Mouse (Mus musculus) intestine, embryonic 16.5 days (tissue): Measurements from ENCODE around the gene Gm49387. TPM values are rescaled to one million over a fixed set of nuclear protein-coding genes. Genes with fewer than 3 reads are reported as not detected.
"Not testable (repeated sequence)": the region's sequence is repeated elsewhere in the genome, so short reads cannot be mapped to it uniquely, and the experiment has no call there.

Experiments used
- ATAC-seq: fragments of 200-750 bp; cut with Nextera tagmentation; 2 replicates; pipeline ENCODE4 v1.8.0; 2017; ENCODE audit warnings: moderate TSS enrichment, moderate library complexity
- H3K27ac ChIP-seq: fragments of 300-500 bp; sonication (generic); 2 replicates; pipeline ENCODE4 v1.5.1; 2014; ENCODE audit warnings: mild to moderate bottlenecking, low read length
- H3K27me3 ChIP-seq: fragments of 300-500 bp; sonication (generic); replicated peaks from 2 replicates; pipeline ENCODE4 v1.6.1; 2014; ENCODE audit warnings: low read length, control low read depth, mixed read lengths; ENCODE audit not compliant: control insufficient read depth, insufficient read depth
- H3K36me3 ChIP-seq: fragments of 300-500 bp; sonication (generic); 2 replicates; pipeline ENCODE4 v1.6.1; 2014; ENCODE audit warnings: low read length, control low read depth; ENCODE audit not compliant: control insufficient read depth, insufficient read depth
- H3K4me1 ChIP-seq: fragments of 300-500 bp; sonication (generic); 2 replicates; pipeline ENCODE4 v1.6.1; 2014; ENCODE audit warnings: low read length, control low read depth, mixed read lengths; ENCODE audit not compliant: control insufficient read depth, insufficient read depth
- H3K4me2 ChIP-seq: fragments of 300-500 bp; sonication (generic); 2 replicates; pipeline ENCODE4 v1.6.1; 2014; ENCODE audit warnings: low read depth, low read length, control low read depth
- H3K4me3 ChIP-seq: fragments of 300-500 bp; sonication (generic); 2 replicates; pipeline ENCODE4 v1.5.1; 2014; ENCODE audit warnings: mild to moderate bottlenecking, low read length
- H3K9ac ChIP-seq: fragments of 300-500 bp; sonication (generic); 2 replicates; pipeline ENCODE4 v1.6.1; 2014; ENCODE audit warnings: low read depth, low read length
- H3K9me3 ChIP-seq: fragments of 300-500 bp; sonication (generic); 2 replicates; pipeline ENCODE4 v1.6.1; 2016; ENCODE audit warnings: low read length, control low read depth; ENCODE audit not compliant: control insufficient read depth
- WGBS: fragments of 180-500 bp; shearing (Covaris S2); extraction: QIAGEN DNeasy Blood & Tissue Kit; methylation state at CpG from one replicate; pipeline ENCODE4 v1.1.7; 2014; 5-methylcytosine and 5-hydroxymethylcytosine counted together
- polyA plus RNA-seq: library from polyadenylated mRNA; unstranded; fragments of >200 nt; fragmentation: Nextera tagmentation; extraction: Ambion mirVana; gene quantifications from 2 replicates; pipeline ENCODE4 v1.2.1, GENCODE M21; 2015

Gene Gm49387
- polyA plus RNA-seq, 1 experiment from 2014 or later = 4.3 TPM

DNA sequence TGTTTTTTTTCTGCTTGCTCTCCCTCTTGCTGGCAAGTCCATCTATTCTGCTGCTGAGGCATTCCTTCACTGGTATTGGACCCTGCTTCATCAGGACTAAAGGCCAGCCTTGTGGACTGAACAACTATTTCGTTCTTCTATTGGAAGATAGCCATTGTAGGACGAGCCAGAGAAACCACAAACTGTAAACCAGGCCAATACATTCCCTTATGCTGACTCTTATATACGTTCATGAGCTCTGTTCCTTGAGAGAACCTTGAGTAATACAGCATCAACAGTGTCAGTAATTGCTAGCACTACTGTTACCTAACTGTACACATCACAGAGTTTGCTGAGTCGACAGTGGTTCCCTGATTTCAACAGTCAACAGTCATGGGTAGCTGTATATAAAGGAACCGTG is 27.0 kb downstream of the Gm49387 start:
- no peak for ATAC-seq
- Histone ChIP-seq H3K9me3 (no peaks in the 10 kb centered on the region), H3K9ac (no peak overlapping the region), H3K4me1 (no peaks in the 10 kb centered on the region), H3K27me3 (no peaks in the 10 kb centered on the region), H3K36me3 (no peaks in the 10 kb centered on the region), H3K4me2 (no peak overlapping the region), H3K27ac (no peak overlapping the region), H3K4me3 (no peak overlapping the region)
- WGBS = 83% methylated on average over 5 of the region's 5 CpGs

DNA sequence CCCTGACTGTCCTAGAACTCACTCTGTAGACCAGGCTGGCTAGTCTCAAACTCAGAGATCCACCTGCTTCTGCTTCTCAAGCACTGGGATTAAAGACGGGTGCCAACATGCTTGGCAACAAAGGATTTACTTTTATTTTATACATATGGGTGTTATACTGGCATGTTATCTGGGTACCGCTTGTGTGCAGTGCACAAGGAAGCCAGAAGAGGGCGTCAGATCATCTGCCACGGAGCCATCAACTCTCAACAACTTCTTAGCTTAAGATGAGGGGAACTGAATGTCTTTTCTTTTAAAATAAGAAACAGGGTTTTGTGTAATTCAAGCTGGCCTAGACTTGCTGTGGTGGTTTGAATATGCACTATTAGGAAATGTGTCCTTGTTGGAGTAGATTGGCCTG is 28.7 kb downstream of the Gm49387 start:
- Histone ChIP-seq H3K9me3 (no peaks in the 10 kb centered on the region), H3K27me3 (no peaks in the 10 kb centered on the region), H3K4me2 (no peak overlapping the region), H3K4me1 (no peaks in the 10 kb centered on the region), H3K27ac (no peak overlapping the region), H3K36me3 (no peaks in the 10 kb centered on the region), H3K4me3 (no peak overlapping the region), H3K9ac (no peak overlapping the region)
- 73% methylated on average over 4 of the region's 4 CpGs for WGBS
- no peak for ATAC-seq

DNA sequence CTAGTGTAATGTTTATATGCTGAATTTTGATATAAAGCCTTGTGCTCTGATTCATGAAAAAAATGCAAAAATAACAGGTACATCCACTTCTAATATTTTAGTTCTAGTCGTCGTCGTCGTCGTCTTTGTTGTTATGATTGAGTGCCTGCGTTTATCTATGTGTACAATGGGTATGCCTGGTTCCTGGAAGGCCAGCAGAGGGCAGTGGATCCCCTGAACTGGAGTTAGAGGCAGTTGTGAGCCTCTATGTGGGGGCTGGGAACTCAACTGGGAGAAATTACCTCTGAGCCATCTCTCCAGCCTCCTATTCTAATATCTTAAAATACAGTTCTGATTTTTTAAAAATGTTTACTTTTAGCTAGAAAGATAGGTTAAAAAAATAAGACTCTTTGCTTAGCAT is 35.2 kb downstream of the Gm49387 start:
- Histone ChIP-seq H3K27ac (no peak overlapping the region), H3K9ac (no peak overlapping the region), H3K4me2 (no peak overlapping the region), H3K4me1 (no peaks in the 10 kb centered on the region), H3K36me3 (no peaks in the 10 kb centered on the region), H3K9me3 (no peaks in the 10 kb centered on the region), H3K27me3 (no peaks in the 10 kb centered on the region), H3K4me3 (no peak overlapping the region)
- WGBS = 51% methylated on average over 6 of the region's 6 CpGs
- ATAC-seq = no peak

DNA sequence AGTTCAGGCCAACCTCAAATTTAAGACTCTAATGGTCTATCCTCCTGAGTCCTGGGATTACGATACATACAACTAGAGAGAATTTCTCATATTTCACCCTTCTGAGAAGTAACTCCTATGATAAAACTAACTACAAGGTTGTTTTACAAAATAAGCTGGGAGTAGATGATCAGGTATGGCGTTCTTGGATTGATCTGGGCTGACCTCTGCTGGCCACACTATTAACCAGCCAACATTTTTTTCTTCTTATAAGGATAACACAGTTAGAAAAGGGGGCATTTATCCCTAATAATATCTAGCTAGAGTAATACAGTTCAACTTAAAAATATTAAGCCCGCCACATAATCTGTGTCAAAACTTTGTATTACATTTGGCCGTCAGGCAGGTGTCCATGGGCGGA is 35.8 kb downstream of the Gm49387 start:
- no peak overlapping the region for H3K9ac ChIP-seq
- H3K9me3 ChIP-seq = no peaks in the 10 kb centered on the region
- no peak overlapping the region for H3K4me3 ChIP-seq
- H3K27me3 ChIP-seq = no peaks in the 10 kb centered on the region
- no peak overlapping the region for H3K27ac ChIP-seq
- H3K36me3 ChIP-seq = no peaks in the 10 kb centered on the region
- no peak for ATAC-seq
- no peak overlapping the region for H3K4me2 ChIP-seq
- no peaks in the 10 kb centered on the region for H3K4me1 ChIP-seq
- WGBS = 69% methylated on average over 5 of the region's 5 CpGs

GRCm38 (mm10) chr14:31602616-31602979 is 38.1 kb downstream of the Gm49387 start:
- not testable (repeated sequence) for ATAC-seq, H3K27ac ChIP-seq, H3K27me3 ChIP-seq, H3K4me1 ChIP-seq, H3K36me3 ChIP-seq, H3K4me3 ChIP-seq, H3K4me2 ChIP-seq, H3K9ac ChIP-seq, H3K9me3 ChIP-seq
- WGBS = 84% methylated on average over 6 of the region's 6 CpGs

DNA sequence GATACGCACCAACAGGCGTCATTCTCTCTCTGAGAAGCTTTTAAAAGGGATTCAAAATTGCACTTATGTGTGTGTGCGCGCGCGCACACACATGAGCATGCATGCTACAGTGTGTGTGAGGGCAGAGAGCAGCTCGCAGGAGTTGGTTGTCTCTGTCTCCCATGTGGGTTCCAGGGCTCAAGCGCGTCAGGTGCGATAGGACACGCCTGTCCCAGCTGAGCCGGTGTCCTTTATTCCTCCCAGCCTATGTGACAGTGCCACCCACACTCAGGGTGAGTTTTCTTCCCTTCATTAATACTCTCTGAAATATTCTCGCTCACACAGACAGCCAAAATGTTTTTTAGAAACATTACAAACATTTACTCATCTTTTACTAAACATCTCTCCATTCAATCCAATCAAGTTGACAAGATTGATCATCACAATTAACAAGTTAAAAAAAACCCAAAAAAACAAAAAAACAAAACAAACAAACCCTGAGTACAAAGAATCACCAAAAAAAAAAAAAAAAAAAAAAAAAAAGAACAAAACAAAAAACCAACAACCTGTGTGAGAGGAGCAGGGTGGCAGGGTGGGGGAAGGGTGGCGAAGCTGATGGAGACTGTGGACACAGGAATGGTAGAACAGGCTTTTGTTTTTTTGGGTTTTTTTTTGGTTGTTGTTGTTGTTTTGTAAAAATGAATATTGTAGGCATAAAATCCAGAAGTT is 38.6 kb downstream of the Gm49387 start:
- 91% methylated on average over 14 of the region's 14 CpGs for WGBS
- Histone ChIP-seq H3K36me3 (no peaks in the 10 kb centered on the region), H3K27ac (no peak overlapping the region), H3K4me1 (no peaks in the 10 kb centered on the region), H3K4me3 (no peak overlapping the region), H3K9ac (no peak overlapping the region), H3K9me3 (no peaks in the 10 kb centered on the region), H3K27me3 (no peaks in the 10 kb centered on the region), H3K4me2 (no peak overlapping the region)
- no peak for ATAC-seq

DNA sequence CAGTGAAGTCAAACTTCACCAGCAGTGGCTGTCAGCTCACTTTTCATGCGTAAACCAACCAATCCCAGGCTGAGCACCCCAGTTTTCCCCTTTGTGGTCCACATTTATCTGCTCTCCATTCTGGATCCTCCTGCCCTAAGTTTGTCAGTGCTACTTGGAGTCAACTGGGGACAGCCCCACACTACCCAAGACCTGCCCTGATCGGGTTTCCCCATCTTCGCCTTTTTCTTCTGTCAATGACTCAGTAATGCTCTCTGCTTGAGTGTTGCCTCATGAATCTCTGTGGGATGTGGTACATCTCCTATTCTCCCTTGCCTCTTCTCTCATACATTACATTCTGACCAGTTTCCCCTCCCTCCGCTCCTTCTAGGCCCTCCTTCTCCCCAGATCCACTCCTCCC is 43.2 kb downstream of the Gm49387 start:
- no peak overlapping the region for H3K4me2 ChIP-seq

DNA sequence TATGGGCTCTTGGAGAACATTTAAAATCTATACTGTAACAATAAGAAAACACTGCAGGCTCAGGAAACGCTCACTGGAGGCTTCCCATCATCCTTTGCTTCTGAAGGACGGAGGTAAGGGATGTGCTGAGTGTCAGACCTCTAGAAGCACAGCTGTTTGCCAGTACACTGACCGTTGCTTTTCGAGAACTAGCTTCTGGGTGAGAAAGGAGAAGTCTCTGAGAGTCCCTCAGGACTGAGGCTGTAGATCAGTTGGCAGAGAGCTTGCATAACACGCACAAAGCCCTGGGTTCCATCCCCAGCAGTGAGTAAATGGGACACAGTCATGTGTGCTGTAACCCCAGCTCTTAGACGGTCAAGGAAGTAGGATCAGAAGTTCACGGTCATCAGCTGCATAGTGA is 44.3 kb downstream of the Gm49387 start:
- 71% methylated on average over 7 of the region's 7 CpGs for WGBS
- no peak for ATAC-seq

More for the DNA sequence above, 43.2 kb downstream of the Gm49387 start:
- H3K9ac ChIP-seq = no peak overlapping the region
- H3K36me3 ChIP-seq = no peaks in the 10 kb centered on the region
- no peak overlapping the region for H3K4me3 ChIP-seq
- no peak for ATAC-seq
- H3K27me3 ChIP-seq = no peaks in the 10 kb centered on the region
- H3K9me3 ChIP-seq = no peaks in the 10 kb centered on the region
- no peaks in the 10 kb centered on the region for H3K4me1 ChIP-seq
- no peak overlapping the region for H3K27ac ChIP-seq
- 85% methylated on average over 4 of the region's 4 CpGs for WGBS

GRCm38 (mm10) chr14:31594693-31595092 is 46.0 kb downstream of the Gm49387 start:
- Histone ChIP-seq H3K27ac (no peak overlapping the region), H3K4me2 (no peak overlapping the region), H3K4me1 (no peaks in the 10 kb centered on the region), H3K27me3 (no peaks in the 10 kb centered on the region), H3K9me3 (no peaks in the 10 kb centered on the region), H3K9ac (no peak overlapping the region), H3K36me3 (no peaks in the 10 kb centered on the region), H3K4me3 (no peak overlapping the region)
- 65% methylated on average over 3 of the region's 3 CpGs for WGBS
- ATAC-seq = no peak

More for the DNA sequence above, 44.3 kb downstream of the Gm49387 start:
- no peaks in the 10 kb centered on the region for H3K27me3 ChIP-seq
- no peak overlapping the region for H3K9ac ChIP-seq
- no peak overlapping the region for H3K4me3 ChIP-seq
- H3K27ac ChIP-seq = no peak overlapping the region
- H3K4me2 ChIP-seq = no peak overlapping the region
- H3K4me1 ChIP-seq = no peaks in the 10 kb centered on the region
- H3K36me3 ChIP-seq = no peaks in the 10 kb centered on the region
- H3K9me3 ChIP-seq = no peaks in the 10 kb centered on the region

GRCm38 (mm10) chr14:31593036-31593435 is 47.6 kb downstream of the Gm49387 start:
- Histone ChIP-seq H3K4me1 (no peaks in the 10 kb centered on the region), H3K27me3 (no peaks in the 10 kb centered on the region), H3K27ac (no peak overlapping the region), H3K9ac (no peak overlapping the region), H3K4me3 (no peak overlapping the region), H3K36me3 (no peaks in the 10 kb centered on the region), H3K4me2 (no peak overlapping the region), H3K9me3 (no peaks in the 10 kb centered on the region)
- WGBS = 82% methylated on average over 2 of the region's 2 CpGs
- no peak for ATAC-seq
